Mouse (Mus musculus): ENCODE data around the gene Ptchd4.

DNA sequence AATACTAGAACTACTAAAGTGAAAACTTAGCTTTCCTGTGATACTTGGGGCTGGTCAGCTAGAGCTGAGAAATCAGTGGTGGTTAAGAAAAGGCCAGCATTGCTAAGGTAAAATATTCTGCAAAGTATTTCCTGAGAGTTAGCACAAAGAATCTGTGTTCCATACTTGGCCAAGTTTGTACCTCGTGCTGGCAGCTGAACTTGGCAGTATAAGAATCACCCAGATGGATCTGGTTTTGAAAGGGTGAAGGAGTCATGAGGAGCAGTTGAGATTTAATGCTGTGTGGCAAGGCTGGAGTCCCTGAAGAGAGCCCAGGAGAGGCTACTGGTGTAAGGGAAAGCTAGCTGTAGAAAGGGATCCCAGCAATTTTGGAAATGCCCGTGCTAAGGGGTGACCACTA is 140.7 kb downstream of the Ptchd4 start:
- no peak for TF ChIP-seq CTCF (IDR thresholded peaks at IDR 0.05; ENCODE audit: low read depth)
- TF ChIP-seq EP300 (IDR thresholded peaks at IDR 0.05; ENCODE audit: low read depth) = no peak
